Mouse (Mus musculus) heart, adult 18-20 months (tissue): ENCODE results near the gene Cd82. TPM values are rescaled to one million over a fixed set of nuclear protein-coding genes. Genes with fewer than 3 reads are reported as not detected.
A peak's percentile ranks its signal among the peaks of the same experiment; 100 is the strongest.

Experiments
- DNase-seq, 2 experiments: peaks; one replicate each; pipeline ENCODE4 v3.0.0; 2021 to 2022; ENCODE audit warnings: mixed read lengths in 1 of 2
- microRNA-seq, 2 experiments: library from miRNA; unstranded; fragments of <30 nt; microRNA quantifications; one replicate each; pipeline ENCODE4 v1.2.0; 2022
- total RNA-seq, 2 experiments: library from RNA; stranded (reverse); gene quantifications; 2 replicates each; pipeline ENCODE4 v1.2.3; 2021

Gene Cd82
- total RNA-seq, 2 experiments from 2014 or later = 13.8 to 23.8 TPM

GRCm38 (mm10) chr2:93414163-93414562 is 48.8 kb downstream of the Cd82 start:
- DNase-seq = no peak

- DNase-seq = peak; percentile 43 to 83
Measured at GRCm38 (mm10) chr2:93413367-93414014, 49.4 kb downstream of the Cd82 start.

GRCm38 (mm10) chr2:93412101-93412500 is 50.8 kb downstream of the Cd82 start:
- no peak for DNase-seq

GRCm38 (mm10) chr2:93410899-93411570 is 51.9 kb downstream of the Cd82 start:
- DNase-seq = no peak

GRCm38 (mm10) chr2:93405017-93405425 is 57.9 kb downstream of the Cd82 start:
- DNase-seq = no peak

- no peak for DNase-seq
Measured at GRCm38 (mm10) chr2:93404169-93404568, 58.8 kb downstream of the Cd82 start.

- DNase-seq = no peak
Measured at GRCm38 (mm10) chr2:93403267-93403666, 59.7 kb downstream of the Cd82 start.

GRCm38 (mm10) chr2:93391198-93391597 is 71.7 kb downstream of the Cd82 start:
- no peak for DNase-seq

GRCm38 (mm10) chr2:93390170-93390926 is 72.6 kb downstream of the Cd82 start:
- no peak for DNase-seq

GRCm38 (mm10) chr2:93386958-93387357 is 76.0 kb downstream of the Cd82 start:
- no peak for DNase-seq

- DNase-seq = no peak
Measured at GRCm38 (mm10) chr2:93383831-93384230, 79.1 kb downstream of the Cd82 start.

- DNase-seq = peak in 1 of 2 experiments; percentile 60
Measured at GRCm38 (mm10) chr2:93380680-93381089, 82.3 kb downstream of the Cd82 start.

- DNase-seq = no peak
Measured at GRCm38 (mm10) chr2:93377797-93378196, 85.1 kb downstream of the Cd82 start.

GRCm38 (mm10) chr2:93377157-93377556 is 85.8 kb downstream of the Cd82 start:
- DNase-seq = no peak

- DNase-seq = no peak
Measured at GRCm38 (mm10) chr2:93372872-93373271, 90.1 kb downstream of the Cd82 start.

- DNase-seq = no peak
Measured at GRCm38 (mm10) chr2:93372097-93372571, 90.8 kb downstream of the Cd82 start.

Small RNA genes within 50 kb of the gene (microRNA-seq; reads per million reads assigned to microRNA genes)
- 0 reads per million in 2 experiments for gene Mir7001

Other genes starting within 250 kb of the Cd82 start
- 10 to 100 TPM; 11.7 to 13.3 TPM for gene Tspan18, start 128.6 kb downstream of the Cd82 start, total RNA-seq
- not detected for gene Gm10803, start 97.4 kb upstream of the Cd82 start, total RNA-seq
- gene Alx4, start 179.2 kb upstream of the Cd82 start, total RNA-seq = under 1 TPM; 0.37 to 0.59 TPM